Mouse (Mus musculus) kidney, postnatal 36 days (tissue): Measurements from ENCODE around the gene Dact1.
A peak's percentile ranks its signal among the peaks of the same experiment; 100 is the strongest.

Source experiments
- DNase-seq, 2 experiments: peaks; one replicate each; pipeline ENCODE4 v3.0.0; 2021 to 2022; ENCODE audit warnings: mixed read lengths in 2 of 2

The Dact1 gene

GRCm38 (mm10) chr12:71337896-71338463 is 28.3 kb downstream of the Dact1 start:
- no peak for DNase-seq

GRCm38 (mm10) chr12:71339142-71339848 is 29.6 kb downstream of the Dact1 start:
- no peak for DNase-seq

- peak; percentile 42 to 65 for DNase-seq
Measured at GRCm38 (mm10) chr12:71342397-71342796, 32.7 kb downstream of the Dact1 start.

- no peak for DNase-seq
Measured at GRCm38 (mm10) chr12:71345471-71345870, 35.8 kb downstream of the Dact1 start.

GRCm38 (mm10) chr12:71346071-71346470 is 36.4 kb downstream of the Dact1 start:
- peak in 1 of 2 experiments; percentile 46 for DNase-seq

- no peak for DNase-seq
Measured at GRCm38 (mm10) chr12:71348401-71348896, 38.8 kb downstream of the Dact1 start.

- DNase-seq: no peak
Measured at GRCm38 (mm10) chr12:71350077-71350476, 40.4 kb downstream of the Dact1 start.

- DNase-seq: peak in 1 of 2 experiments; percentile 14
Measured at GRCm38 (mm10) chr12:71354656-71355055, 45.0 kb downstream of the Dact1 start.

- DNase-seq: peak; percentile 62 to 71
Measured at GRCm38 (mm10) chr12:71355092-71355491, 45.4 kb downstream of the Dact1 start.

GRCm38 (mm10) chr12:71361616-71362015 is 51.9 kb downstream of the Dact1 start:
- DNase-seq: no peak

- no peak for DNase-seq
Measured at GRCm38 (mm10) chr12:71362425-71362824, 52.7 kb downstream of the Dact1 start.

GRCm38 (mm10) chr12:71364106-71364505 is 54.4 kb downstream of the Dact1 start:
- DNase-seq: no peak

GRCm38 (mm10) chr12:71364531-71364930 is 54.8 kb downstream of the Dact1 start:
- DNase-seq: no peak

- DNase-seq: peak in 1 of 2 experiments; percentile 23
Measured at GRCm38 (mm10) chr12:71365208-71365607, 55.5 kb downstream of the Dact1 start.

GRCm38 (mm10) chr12:71366175-71366574 is 56.5 kb downstream of the Dact1 start:
- DNase-seq: peak; percentile 32 to 39

- DNase-seq: peak in 1 of 2 experiments; percentile 19
Measured at GRCm38 (mm10) chr12:71368631-71369030, 58.9 kb downstream of the Dact1 start.
